Mouse (Mus musculus) urinary bladder, postnatal 36 days (tissue): Measurements from ENCODE around the gene Coasy.
"Not testable (repeated sequence)": the region's sequence is repeated elsewhere in the genome, so short reads cannot be mapped to it uniquely, and the experiment has no call there.

ENCODE experiments used
- DNase-seq, 2 experiments: peaks; one replicate each; pipeline ENCODE4 v3.0.0; 2022; ENCODE audit warnings: low spot score in 2 of 2, mixed read lengths in 1 of 2

The Coasy gene

GRCm38 (mm10) chr11:101087682-101088055 lies 5.3 kb downstream of the Coasy start:
- no peak for DNase-seq

GRCm38 (mm10) chr11:101089931-101090330 lies 7.6 kb downstream of the Coasy start:
- no peak for DNase-seq

GRCm38 (mm10) chr11:101094930-101095313 lies 12.6 kb downstream of the Coasy start:
- no peak for DNase-seq

DNA sequence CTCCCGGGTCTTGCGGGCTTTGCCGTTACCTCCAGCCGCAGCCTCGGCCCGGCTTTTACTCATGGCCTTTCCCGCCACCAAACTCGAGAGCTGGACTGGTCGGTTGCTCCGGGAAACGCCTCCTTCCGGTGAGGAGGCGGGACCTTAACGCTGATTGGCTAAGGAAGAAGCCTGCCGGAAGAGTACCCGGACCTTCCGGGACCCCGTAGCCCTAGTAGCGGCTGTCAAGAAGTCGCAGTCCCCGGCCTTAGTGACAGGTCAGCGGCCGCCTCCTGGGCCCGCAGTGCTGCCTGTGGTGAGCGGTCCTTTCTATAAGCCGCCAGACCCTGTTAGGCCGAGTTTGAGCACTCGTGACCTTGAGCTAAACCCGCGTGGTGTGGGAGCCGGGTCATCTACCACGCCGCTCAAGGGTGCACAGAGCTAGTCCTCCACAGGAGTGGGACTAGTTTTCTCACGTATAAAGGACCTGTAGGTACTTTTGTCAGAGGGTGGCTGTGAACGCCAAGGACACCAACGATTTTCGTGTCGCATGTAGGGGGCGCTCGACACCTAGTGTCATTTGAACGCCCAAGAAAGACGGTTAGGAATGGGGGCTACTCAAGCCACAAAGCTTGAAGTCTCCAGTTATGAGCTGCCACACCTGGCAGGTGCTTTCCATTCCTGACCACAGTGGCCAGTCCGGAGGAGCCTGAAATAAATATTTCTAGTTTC lies 13.1 kb downstream of the Coasy start, which contains the start of gene Psmc3ip:
Gene Psmc3ip (minus strand): TSS at position 123 of the 711 bp plus-strand sequence.
- DNase-seq: peak; percentile 92 to 94

- DNase-seq: no peak
Observed at GRCm38 (mm10) chr11:101098231-101098630, 15.9 kb downstream of the Coasy start.

DNA sequence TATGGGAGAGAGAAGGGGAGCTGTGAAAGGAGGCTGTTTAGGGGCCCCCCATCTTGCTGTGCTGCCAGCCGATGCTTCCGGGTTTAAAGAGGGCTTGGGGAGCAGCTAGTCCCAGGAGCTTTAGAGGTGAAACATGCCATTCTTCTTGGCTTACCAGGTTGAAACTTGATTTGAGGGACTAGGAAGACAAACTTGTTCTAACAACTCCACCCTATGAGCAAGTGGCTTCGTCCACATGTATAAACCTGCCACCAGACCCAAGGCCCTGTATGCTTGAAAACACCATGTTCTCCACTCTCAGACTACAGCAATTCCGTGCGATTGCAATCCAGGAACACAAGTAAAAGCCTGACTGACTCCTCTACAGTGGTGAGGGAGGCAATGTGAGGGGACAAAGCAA lies 20.6 kb downstream of the Coasy start:
- peak in 1 of 2 experiments; percentile 31 for DNase-seq

DNA sequence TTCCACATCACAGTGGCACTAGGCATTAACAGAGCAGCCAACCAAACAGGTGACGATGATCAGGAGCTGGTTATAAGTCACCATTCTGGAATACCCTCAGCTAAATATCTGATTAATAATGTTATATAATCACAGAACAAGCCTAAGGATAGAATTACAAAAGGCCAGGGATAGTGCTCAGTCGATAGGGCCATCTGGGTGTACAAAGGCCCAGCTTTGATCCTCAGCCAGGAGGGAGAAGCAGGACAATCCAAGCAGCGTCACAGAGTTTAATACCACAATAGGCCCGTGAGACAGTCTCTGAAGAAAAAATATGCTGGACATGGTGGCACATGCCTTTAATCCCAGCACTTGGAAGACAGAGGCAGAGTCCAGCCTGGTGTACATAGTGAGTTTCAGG lies 27.0 kb downstream of the Coasy start:
- no peak for DNase-seq

- DNase-seq: no peak
Observed at GRCm38 (mm10) chr11:101110708-101111107, 28.3 kb downstream of the Coasy start.

GRCm38 (mm10) chr11:101111178-101111577 lies 28.8 kb downstream of the Coasy start:
- DNase-seq: no peak

GRCm38 (mm10) chr11:101112186-101112585 lies 29.8 kb downstream of the Coasy start:
- DNase-seq: no peak

DNA sequence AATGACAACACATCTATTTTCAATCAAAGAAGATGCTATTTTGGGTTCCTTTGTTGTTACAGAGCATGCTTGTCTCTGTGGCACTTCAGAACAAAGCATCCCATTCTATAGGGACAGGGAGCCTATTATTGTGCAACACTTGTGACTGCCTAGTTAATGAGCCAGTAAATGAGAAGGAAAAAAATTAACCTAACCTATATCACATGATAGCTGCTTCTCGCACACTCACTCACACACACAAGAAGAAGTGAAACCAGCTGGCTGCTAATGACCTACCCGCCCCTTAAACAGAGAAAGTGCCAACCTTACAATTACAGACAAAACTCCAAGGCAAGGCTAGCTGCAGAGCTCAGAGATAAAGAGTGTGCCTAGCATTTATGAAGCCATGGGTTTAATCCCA lies 33.2 kb downstream of the Coasy start:
- no peak for DNase-seq

DNA sequence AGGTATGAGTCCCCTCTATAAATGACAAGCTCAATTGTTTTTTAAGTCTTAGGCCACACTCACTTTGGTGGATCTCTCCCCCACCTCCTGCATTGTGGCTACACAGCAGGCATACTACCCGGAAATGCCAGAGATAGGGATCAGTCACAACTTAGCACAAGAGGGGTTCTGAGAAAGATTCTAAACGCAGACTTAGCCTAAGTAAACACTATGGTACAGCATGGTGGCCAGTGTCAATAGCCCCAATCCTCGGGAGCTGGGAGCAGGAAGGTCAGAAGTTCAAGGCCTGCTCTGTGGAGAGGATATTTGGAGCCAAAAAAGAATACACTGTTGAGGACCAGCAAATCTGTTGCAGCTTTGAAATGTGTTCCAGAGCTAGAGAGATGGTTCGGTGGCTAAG lies 35.7 kb downstream of the Coasy start:
- no peak for DNase-seq

DNA sequence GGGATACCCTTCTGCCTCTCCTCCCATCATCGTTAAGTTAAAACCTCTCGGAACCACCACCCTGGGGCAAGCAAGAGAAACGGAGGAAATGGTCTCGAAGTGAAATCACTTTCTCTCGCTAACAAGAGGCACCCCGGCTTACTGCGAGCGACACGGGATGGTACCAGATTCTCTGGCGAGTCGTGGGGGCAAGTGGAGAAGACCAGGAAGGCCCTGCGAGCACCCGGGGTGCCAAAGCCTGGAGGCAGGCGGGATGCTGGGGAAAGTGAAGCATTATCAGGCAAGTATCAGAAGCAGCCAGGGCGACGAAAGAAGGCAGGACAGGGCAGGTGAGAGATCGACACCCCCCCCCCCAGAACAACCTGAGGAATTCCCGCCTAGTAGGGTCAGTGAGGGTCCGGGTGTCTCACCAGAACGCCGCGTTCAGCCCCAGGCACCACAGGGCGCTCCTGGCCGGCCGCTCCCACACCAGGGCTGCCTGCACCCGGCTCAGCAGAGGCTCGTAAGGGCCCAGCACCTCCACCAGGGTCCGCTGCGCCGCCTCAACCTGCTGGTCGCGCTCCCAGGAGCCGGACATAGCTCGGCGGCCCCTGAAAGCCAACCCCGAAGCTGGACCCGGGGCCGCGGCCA lies 36.9 kb downstream of the Coasy start:
- no peak for DNase-seq

DNA sequence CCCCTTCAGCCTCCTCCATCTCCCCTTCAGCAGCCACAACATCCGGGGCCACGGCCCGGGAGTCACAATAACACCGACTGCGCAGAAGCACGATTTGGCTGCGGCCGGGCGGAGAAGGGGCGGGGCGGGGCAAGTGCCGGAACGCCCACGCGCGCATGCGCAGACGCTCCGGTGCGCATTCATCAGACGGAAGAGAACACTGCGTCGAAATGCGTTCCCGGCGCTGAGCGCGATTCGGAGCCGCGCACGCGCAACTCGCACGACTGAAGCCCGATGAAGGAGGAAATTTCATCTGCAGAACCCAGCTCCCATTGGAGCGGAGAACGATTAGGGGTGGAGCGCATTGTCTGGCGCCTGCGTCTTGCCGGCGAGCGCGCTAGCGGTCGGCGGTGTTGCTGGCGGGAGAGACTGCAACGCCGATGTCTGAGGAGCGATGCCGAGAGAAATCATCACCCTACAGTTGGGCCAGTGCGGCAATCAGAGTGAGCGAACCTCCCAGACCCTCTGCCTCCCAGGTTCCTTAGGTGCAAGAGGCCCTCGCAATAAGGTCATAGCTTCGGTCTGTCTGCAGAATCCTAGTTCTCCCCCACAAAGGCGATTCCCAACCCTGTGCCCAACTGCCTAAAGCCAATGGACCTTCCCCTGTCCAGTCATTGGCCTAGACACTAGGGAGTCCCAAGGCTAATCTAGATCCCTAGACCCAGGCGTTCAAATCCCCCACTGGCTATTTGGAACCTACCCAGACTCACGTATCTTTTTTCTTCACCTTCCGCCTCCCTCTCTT lies 37.6 kb downstream of the Coasy start, which contains the start of the genes Retreg3 and Tubg1:
Gene Retreg3 (minus strand): TSS at position 133 of the 784 bp plus-strand sequence.
Gene Tubg1 (plus strand): TSS at position 178 of the 784 bp plus-strand sequence.
- peak; percentile 98 for DNase-seq

DNA sequence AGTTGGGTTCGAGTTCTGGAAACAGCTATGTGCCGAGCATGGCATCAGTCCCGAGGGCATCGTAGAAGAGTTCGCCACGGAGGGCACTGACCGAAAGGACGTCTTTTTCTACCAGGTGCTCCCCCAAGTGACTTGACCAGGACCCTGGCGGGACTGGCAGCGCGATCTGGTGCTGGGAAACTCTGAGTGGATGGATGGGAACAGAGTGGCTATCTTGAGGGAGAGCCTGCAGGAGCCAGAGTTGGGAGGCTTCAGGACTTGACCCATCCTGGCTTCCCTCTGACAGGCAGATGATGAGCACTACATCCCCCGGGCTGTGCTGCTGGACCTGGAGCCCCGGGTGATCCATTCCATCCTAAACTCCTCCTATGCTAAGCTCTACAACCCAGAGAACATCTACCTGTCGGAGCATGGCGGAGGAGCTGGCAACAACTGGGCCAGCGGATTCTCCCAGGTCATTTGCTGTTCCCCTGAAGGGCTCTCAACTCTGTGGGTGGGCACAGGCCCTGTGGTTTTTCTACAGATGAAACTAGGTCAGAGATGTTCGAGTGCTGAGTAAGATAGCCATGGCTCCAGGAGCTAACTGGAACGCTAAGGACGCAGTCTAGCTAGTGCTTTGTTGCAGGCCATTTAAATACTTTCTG lies 38.3 kb downstream of the Coasy start:
- no peak for DNase-seq

DNA sequence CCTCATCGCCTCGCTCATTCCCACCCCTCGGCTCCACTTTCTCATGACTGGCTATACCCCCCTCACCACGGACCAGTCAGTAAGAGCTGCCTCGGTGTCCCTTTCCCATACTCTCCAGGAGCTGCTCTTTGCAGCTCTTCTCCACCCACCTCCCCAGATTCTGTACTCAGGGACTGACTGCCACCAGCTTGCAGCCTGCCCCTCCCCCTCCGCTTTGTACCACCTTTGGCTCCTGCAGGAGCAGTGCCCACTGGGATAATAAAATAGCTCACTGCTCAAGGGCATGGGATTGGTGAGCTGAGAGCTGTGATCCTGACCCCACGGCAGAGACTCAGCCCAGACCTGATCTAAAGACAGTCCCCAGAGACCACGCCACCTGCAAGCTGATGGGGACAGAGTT lies 42.1 kb downstream of the Coasy start:
- DNase-seq: not testable (repeated sequence)

DNA sequence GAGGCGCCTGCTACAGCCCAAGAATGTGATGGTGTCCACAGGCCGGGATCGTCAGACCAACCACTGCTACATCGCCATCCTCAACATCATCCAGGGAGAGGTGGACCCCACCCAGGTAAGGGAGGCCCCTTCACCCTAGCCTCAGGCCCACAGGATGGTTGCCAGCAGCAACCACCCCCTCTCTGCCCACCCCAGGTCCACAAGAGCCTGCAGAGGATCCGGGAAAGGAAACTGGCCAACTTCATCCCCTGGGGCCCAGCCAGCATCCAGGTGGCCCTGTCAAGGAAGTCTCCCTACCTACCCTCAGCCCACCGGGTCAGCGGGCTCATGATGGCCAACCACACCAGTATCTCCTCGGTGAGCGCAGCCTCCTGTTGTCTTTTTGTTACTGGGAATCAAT lies 42.6 kb downstream of the Coasy start:
- DNase-seq: not testable (repeated sequence)

DNA sequence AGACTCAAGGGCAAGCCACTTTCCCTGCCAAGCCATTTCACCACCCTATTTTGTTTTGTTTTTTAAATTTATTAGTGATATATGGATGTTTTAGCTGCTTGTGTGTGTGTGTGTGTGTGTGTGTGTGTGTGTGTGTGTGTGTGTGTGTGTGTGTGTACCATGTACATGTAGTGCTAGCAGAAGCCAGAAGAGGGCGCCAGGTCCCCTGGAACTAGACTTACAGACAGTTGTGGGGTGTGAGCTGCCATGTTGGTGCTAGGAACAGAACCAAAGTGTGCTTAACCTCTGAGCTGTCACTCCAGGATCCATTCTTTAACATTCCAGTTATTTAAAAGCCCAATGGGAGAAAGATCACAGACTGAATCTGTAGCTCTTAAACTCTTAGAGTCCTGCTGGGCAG lies 44.7 kb downstream of the Coasy start:
- no peak for DNase-seq

DNA sequence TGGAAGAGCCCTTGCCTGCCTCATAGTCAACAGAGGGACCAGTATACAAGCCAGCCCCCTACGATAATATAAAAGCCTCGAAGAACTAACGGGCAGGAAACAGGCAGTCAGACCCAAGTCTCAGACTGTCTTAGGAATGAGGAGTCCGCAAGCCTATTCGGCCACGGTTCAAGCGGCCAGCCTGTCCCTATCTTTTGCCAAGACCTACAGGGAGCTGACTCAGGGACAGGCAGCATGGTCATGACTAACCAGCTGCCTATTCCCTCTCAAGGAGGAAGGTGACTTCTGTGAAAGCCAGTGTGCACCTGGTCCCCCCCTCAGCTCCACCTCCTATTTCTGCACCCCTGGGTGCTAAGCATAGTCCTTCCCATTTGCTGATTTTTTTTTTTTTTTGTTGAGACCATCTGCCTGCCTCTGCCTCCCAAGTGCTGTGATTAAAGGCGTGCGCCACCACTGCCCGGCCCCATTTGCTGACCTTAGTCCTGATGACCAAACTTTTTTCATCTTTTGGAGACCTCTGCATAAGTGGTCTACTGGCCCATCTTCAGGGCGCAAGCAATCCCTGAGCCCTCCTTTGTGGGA lies 46.7 kb downstream of the Coasy start:
- no peak for DNase-seq

- peak in 1 of 2 experiments; percentile 33 for DNase-seq
Observed at GRCm38 (mm10) chr11:101130056-101130756, 47.8 kb downstream of the Coasy start.

DNA sequence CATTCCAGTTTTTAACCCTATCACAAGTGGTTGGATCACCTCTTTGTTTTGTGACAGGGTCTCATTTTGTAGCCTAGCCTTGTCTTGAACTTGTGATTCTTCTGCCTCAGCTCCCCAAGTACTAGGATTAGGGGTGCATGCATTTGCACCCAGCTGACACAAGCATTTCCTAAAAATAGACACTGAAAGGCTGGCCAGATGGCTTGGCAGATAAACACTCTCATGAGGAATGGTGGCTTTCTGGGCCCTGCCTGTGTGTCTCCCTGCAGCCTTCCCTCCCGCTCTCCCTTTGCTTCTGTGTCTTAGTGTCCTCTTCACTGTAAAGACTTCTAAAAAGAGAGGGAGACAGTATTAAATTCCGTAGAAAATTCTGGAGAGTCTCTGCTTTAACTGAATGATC lies 48.8 kb downstream of the Coasy start:
- no peak for DNase-seq
